Mouse (Mus musculus) spleen, postnatal 4 days (tissue): ENCODE results near the gene Fcho1.
"Not testable (repeated sequence)": the region's sequence is repeated elsewhere in the genome, so short reads cannot be mapped to it uniquely, and the experiment has no call there.

Source experiments
- DNase-seq, 2 experiments: peaks; one replicate each; pipeline ENCODE4 v3.0.0; 2022; ENCODE audit warnings: low spot score in 2 of 2

The Fcho1 gene

DNA sequence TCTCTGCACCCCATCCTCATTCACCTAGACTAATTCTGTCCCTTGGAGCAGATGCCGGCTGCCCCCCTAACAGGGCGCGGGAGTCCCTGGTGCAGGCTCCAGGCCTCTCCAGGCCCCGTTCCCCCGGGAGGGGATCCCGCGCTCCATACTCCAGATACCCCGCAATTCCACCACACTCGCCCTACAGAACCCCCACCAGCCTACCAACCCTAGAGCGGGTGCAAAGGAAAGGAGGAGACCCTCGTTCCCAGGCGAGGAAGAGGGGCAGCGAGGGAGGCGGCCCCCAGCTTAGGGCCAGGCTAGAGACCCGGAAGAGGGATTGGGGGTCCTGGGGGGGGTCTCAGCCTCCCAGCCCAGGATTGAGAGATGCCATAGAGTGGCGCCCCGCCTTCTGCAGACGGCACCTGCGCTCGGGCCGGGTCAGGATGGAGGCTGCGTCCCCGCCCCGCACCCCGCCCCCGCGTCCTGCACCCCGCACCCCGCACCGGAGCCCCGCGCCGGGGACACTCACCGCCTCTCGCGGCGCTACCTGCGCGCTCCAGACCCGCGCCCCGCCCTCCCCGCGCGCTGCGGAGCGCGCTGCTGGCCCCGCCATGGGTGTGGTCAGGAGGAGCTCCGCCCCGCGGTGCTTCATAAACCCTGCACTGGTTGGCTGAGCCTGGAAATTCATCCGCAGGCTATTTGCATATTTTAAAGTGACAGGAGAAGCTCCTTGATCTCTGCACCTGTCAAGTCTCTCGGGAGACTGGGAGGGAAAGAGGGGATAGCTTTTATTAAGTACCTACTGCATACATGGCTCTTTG, at the start of gene Fcho1:
Fcho1 (minus strand) TSS at position 595 of the 803 bp plus-strand sequence.
- DNase-seq: peak; percentile 91 to 95

DNA sequence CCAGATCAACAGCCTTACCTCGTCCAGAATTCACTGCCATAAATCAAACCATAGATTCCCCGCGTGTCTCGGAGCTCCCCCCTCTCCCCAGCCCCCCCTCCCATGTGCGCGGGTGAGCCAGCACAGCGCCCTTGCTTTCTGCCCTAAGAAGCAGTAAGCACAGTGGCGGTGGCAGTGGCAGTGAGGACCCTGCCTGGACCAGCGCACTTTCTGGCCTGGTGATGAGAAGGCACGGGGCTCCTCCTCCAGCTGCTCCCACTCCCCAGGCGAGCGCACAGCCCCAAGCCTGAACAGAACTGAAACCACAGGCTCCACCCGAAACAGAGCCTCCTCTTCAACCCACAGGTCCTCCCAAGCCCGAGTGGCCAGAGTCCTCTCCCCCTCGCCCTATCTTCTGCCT, 45.8 kb upstream of the Fcho1 start:
- DNase-seq: no peak

DNA sequence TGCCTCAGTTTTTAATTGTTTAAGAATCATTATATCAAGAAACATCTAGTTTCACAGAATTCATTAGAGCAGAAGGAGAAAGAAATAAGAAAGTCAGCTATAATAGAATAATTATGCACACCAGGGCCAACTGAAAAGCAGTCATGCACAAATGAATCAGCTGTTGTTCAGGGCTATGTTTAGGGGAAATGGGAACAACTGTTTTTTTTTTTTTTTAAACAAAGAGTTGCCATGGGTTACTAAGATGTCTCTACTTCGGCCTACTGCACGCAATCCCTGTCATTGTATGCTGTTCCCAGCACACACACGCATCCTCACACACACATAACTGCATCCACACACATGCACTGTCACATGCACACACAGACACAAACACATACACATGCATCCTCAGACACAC, 33.3 kb upstream of the Fcho1 start:
- no peak for DNase-seq

DNA sequence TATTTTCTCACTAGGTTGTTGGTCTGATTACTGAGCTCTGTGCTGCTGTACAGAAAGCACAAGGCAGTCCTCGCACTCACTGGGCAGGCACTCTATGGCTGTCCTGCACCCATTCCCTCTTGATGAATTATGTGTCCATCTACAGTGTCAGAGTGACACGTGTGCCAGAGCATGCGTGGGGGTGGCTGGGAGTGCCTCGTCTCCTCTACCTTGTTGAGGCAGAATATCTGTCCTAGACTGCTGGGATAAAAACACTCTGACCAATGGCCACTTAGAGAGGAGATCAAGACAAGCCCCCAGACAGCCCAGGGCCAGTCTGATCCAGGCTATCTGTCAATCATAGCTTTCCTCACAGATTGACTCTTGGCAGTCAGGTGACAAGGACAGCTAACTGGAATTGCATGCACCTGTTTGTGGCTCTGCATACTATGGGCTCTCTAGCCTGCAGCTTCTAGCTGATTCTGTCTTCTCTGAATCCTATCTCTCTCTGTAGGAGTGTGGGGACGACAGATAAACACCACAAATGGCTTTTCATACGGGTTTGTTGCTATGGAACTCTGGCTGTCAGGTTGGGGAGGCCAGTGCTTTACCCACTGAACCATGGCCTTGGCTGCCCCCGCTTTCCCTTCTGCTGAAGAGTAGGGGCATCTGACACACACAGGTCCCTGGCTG, 27.5 kb upstream of the Fcho1 start:
- DNase-seq: not testable (repeated sequence)

DNA sequence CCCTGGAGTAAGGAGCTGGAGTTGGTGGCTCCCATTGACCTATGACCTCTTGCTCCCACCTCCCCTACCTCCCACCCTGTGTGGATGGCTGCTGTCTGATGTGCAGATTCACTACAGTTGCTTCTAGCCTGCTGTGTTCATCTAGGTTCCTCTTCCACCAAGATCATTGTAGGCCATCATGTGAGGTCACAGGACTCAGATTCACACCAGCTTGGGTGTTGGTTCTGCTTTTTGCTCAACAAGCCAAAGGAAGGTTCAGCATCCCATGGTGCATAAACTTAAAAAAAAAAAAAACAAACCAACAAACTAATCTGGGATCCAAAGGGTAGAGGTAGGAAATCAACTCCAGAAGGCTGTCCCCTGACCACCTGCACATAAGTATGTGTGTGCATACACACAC, 26.7 kb upstream of the Fcho1 start:
- not testable (repeated sequence) for DNase-seq

DNA sequence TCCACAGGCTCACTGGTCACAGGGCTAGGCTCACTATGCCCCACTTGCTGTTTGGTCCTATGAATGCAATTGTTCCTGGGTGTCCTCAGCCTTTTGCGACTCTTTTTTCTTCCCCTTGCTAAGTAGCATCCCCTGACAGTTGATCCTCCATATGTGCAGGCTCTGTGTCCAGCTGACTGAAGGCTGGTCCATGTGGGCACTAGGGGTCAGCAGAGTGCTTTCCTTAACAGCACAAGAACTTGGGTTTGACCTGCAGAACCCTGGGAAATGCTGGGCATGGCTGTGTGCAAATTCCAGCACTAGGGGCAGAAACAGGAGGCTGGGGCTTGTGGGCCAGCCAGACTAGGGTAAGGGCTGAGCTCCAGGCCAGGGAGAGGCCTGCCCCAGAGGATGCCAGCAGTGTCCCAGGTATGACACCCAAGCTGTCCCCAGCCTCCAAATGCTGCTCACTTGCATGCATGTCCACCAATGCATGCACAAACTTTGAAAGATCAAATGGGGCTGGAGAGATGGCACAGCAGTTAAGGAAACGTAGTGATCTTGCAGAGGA, 25.9 kb upstream of the Fcho1 start:
- DNase-seq: peak in 1 of 2 experiments; percentile 42

DNA sequence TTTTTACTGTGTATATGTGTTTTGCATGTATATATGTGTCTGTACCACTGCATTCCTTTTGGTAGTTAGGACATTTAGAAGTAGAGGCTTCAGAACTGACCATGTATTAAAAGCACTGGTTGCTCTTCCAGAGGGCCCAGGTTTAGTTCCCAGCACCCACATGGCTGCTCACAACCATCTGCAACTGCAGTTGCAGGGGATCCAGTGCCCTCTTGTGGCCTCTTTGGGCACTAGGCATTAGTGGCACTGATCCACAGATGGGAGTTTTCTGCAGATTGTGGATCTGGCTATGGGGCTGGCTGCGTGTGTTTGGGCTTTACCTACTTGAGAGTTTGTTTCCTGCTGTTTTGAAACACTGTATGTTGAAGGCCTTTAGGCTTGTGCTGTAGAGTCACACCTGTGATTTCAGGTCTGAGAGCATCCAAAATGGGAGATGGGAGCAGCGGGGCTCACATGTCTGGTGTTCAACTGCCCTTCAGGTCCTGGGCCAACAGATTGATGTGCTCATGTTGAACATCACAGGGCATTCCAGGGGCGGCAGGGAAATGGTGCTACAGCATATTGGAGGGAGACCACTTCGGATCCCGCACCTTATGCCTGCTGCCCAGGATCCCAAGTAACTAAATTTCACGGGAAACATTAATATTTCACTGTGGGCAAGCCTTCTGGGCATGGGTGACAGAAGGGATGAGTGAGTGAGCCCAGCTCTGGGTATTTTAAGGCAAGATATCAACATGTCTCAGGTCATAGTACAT, 24.0 kb upstream of the Fcho1 start:
- DNase-seq: peak in 1 of 2 experiments; percentile 56

DNA sequence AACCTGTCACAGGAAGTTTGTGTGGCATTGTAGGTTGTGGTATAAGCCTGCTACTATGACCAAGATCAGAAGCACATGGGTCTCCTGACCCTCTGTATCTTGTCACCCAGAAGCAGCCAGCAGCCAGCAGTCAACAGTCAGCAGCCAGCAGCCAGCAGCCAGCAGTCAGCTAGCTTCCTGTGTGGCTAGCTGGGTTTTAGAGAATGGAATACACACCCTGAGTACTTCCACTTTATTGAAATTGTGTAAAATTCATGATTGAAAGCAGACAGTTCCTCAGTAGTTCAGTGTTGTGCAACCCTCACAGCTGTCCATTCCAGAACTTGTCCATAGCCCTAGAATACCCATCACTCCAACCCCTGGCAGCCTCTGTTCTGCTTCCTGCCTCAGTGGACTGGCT, 21.6 kb upstream of the Fcho1 start:
- DNase-seq: peak in 1 of 2 experiments; percentile 45

DNA sequence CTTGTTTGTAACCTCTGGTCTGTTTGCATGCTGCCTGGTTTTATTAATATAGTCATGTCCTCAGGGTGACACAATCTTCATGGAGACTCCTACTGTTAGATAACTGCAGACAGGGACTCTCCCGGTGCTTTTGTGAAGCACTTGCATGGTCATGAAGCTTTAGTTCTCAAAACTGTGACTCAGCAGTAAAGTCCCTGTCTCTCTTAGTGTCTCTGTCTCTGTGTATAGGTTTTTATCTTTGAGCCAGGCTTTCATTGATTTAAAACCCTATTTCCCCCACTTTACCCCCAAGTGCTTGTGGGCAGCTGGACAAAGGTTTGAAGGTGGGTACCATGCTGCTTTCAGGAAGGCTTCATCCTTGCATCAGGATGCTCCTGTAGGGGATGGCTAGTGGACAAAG, 19.8 kb upstream of the Fcho1 start:
- DNase-seq: no peak

DNA sequence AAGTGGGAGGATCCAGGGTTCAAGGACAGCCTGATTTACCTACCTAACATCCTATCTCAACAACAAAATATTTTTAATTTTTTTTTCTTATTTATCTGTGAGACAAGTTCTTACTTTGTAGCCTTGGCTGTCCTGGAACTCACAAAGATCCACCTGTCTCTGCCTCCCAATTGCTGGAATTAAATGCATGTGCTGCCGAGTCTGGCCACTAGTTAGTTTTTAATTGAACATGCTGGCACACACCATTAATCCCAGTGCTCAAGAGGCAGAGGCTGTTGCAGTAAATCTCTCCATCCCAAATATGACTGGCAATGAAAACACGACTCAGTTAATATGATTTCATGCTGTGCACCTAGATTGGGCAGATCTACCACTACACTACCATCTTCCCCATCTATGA, 17.3 kb upstream of the Fcho1 start:
- peak in 1 of 2 experiments; percentile 30 for DNase-seq

DNA sequence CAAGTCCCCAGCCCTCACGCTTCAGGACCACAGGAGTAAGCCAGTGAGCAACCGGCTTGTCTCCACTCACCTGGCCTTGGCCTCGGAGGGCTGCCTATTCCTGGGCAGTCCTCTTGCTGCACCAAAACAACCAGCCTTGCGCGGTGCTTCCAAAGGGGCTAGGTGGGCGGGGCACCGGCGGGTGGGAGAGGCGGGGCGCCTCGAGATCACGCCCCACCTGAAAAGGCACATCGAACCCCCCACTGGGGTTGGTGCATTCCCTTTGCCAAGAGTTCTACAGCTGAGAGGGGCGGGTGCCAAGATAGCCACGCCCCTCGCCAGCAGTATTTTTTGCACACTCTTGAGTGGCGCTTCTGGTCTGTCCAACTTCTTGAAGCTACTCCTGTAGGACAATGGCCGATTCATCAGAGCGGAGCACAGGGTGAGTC, 16.2 kb upstream of the Fcho1 start:
- DNase-seq: peak in 1 of 2 experiments; percentile 62

DNA sequence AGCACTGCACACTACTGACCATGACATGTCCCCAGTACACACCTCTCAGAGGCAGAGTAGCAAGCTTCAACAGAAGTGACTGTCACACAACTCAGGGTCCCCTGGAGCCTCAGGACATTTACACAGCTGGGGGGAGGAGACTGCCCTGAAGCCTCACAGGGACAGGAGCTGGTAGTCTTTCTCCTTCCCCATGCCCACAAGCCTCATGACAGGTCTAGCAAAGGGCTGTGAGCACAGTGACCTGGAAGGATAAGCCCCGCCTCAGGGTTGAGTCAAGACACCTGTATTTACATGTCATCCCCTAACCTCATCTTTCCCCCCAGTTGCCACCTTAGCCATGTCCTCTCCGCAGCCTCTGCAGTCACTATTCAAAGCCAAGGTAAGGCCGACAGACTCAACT, 15.7 kb upstream of the Fcho1 start:
- peak in 1 of 2 experiments; percentile 57 for DNase-seq

DNA sequence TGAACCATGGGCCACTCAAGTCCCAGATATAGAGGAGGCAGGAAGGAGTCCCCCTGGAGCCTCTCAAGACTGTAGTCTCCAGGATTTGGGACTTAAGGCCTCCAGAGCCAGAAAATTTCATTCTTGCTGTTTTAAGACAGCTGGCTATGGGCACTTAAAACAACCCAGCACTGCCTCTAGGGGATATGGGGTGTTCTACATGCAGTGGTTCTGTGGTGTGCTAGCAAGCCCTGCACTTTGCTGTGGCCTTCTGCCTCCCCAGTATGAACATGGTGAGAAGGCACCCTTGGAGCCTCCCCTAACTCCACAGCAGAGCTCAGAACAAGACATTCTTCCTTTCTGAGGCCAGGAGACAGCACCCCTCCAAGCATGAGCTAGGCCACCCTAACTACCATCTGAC, 12.8 kb upstream of the Fcho1 start:
- not testable (repeated sequence) for DNase-seq

DNA sequence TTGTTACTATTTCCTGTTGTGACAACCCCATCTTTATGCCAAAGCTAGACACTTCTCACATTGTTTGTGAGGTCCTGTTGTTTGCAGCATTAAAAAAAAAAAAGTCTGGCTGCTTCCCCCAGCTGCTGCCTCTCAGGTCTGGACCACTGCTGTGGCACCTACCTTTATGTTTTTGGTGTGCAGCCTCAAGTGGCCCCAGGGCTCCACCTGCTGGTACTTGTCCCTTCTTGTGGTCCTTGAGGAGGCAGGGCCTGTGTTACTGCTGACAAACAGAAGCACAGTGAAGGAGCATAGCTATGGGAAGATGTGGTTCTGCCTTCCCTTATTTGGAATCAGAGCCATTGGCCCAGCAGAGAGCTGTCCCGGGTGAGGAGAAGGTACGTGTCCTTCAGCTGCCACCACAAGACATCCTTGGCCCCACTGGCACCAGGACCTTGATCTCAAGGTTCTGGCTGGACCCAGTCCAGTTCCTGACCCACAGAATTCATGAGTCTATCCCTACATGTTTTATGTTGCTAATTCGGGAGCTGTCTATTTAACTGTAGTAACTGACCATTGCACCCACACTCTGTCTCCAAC, 6.2 kb upstream of the Fcho1 start:
- peak; percentile 76 to 88 for DNase-seq

DNA sequence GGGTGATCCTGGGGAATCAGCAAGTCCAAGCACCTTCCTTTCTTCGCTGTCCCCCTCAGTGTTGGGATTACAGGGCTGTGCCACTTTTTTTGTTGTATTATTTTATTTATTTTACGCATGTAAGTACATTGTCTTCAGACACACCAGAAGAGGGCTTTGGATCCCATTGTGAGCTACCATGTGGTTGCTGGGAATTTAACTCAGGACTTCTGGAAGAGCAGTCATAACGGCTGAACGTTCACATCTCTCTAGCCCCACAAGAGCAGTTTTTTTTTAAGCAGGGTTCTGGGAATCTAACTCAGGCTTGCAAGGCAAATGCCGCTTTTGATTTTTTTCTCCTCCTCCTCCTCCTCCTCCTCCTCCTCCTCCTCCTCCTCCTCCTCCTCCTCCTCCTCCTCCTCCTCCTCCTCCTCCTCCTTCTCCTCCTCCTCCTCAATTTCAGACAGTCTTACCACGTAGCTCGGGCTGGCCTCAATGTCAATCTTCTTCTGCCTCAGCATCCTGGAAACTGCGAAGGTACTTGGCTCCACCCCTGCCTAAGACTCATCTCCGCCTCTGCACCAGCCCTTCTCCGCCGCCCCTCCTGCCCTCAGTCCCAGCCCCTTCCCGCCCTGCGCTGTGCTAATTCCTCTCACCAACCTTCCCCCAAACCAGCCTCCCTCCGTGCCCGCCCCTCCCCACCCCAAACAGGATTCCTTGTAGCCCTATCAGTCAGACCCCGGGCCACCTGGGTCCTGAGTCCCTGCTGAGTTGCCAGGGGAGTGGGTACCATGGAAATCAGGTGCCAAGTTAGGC, 3.5 kb upstream of the Fcho1 start:
- peak in 1 of 2 experiments; percentile 62 for DNase-seq

DNA sequence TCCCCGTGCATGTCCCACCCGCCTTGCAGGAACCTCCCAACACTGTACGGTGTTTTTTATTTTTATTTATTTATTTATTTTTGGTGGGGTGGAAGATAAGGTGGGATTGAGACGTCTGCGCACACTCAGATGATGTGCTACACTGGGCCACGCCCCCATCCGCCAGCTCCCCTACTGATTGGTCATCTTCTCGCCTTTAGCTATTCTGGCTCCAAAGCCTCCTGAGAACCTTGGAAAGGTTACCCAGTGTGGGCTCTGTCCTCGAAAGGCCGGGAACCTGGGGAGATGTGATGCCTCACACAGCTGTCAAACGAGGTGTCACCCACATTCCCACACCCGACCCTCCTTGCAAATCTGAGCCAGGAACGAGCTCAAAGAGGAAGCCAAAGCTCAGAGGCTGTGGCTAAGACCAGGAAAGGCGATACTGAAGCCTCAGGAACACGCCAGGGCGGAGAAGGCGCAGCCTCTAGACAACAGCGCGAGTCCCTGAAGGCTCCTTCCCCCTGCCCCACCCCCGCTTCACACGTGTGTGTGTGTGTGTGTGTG, 2.8 kb upstream of the Fcho1 start:
- DNase-seq: peak in 1 of 2 experiments; percentile 69

DNA sequence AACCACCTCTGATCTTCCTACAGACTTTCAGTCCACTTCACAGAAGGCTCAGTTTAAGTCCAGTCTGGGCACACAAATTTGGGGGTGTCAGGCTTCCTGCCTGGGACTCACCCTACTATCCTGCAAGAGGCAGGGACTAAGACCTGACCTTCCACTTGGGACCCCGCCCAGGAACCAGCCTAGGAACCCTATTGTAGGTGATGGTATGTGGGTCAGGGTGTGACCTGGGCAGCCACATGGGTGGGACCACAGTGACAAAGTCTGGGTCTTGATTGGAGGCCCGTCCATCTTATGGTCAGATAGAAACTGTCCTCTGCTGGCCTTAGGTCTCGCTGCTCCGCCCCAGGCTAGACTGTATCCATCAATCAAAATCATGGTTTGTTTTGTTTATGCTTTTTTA, 1.1 kb downstream of the Fcho1 start:
- peak in 1 of 2 experiments; percentile 66 for DNase-seq

DNA sequence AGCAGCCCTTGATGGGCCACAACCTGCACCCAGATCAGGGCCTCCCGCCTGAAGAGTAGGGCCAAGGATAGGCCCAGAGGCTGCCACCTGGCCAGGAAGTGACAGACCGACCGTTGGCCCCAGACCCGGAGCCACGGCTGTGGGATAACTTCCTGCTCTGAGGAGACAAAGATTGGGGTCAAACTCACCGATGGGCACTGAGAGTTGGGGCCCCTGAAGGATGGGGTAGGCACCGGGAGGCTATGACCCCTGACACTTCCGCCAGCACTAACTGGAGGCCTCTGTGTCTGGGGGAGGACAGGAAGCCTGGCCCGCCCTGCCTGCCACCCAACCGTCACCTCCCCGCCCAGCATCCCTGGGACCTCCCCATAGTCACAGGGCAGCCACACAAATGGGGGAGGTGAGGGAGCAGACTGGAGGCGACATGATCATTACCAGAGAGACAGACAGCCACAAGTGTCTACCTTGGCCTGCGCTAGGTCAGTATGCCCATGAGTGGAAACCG, 2.4 kb downstream of the Fcho1 start:
- DNase-seq: peak; percentile 86 to 91

DNA sequence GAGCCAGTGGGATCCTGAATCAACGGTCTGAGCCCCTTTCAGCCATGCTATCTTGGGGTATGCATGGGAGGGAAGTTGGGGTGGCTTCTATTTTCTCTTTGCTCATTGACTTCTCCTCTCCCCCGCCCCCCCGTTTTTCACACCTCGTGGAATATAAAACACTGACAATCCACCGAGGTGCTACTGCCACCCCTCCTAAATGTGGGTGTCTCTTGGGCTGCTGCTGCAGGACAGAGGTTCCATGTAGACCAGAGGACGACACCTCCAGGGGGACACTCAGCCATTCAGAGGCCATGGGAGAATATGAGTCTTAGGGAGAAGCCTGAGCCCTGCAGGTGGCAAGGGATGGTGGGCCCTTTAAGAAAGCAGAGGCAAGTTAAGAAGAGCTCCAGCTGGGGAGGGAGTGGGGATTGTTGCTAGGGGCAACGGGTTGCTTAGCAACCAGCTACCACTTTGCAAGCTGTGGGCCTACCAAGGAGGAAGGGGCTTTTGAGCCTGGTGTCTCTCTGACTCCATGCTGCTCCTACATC, 5.5 kb downstream of the Fcho1 start:
- no peak for DNase-seq

DNA sequence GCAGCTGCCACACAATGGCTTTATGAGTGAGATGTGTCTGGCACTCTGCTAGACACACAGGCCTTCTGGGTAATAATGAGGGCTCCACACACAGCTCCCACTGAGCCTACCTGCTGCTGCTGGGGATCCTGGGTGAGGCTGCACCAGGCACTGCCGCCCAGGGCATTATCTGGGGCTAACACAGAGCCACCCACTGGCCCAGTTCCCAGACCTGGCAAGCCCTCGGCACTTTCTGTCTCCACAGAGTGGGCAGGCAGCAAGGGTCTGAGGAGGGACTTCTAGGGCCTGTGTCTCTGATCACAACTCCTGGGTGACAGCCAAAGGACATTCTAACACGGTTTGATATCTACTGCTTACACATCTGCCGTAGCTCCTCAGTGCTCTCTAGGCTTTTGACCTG, 6.3 kb downstream of the Fcho1 start:
- peak; percentile 84 to 87 for DNase-seq
